Mouse (Mus musculus): Measurements from ENCODE around the gene Tprgl.
A peak's percentile ranks its signal among the peaks of the same experiment; 100 is the strongest.

The Tprgl gene

GRCm38 (mm10) chr4:154160538-154161390, at the start of gene Tprgl:
Gene Tprgl, minus strand, starts transcription at chr4:154160666.
- peak; percentile 94 for ATAC-seq (ENCODE audit: insufficient number of reproducible peaks, low FRiP score, low TSS enrichment)

GRCm38 (mm10) chr4:154209825-154210224, 49.4 kb upstream of the Tprgl start:
- no peak for ATAC-seq (ENCODE audit: insufficient number of reproducible peaks, low FRiP score, low TSS enrichment)

DNA sequence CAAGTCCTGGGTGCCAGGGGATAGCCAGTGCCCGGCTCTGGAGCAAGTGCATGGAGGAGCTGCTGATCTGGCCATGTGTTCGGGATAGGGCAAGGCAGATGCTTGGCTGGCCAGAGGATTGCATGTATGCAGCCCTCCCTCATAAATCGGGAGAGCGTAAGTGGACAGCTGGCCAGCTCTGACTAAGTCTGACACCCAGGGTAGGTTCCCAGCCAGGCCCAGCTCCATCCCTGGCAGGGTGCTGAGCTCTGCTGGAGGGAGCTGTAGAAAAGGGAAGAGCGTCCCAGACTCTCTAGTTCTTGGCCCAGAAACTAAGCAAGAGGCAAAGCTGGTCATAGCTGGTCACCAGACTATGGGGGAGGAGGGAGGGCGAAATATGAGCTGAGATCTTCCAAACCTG, 48.6 kb upstream of the Tprgl start:
- ATAC-seq (ENCODE audit: insufficient number of reproducible peaks, low FRiP score, low TSS enrichment) = no peak

- ATAC-seq (ENCODE audit: insufficient number of reproducible peaks, low FRiP score, low TSS enrichment) = no peak
These were observed 46.8 kb upstream of the Tprgl start for GRCm38 (mm10) chr4:154207261-154207660.

GRCm38 (mm10) chr4:154205392-154205791, 44.9 kb upstream of the Tprgl start:
- no peak for ATAC-seq (ENCODE audit: insufficient number of reproducible peaks, low FRiP score, low TSS enrichment)

DNA sequence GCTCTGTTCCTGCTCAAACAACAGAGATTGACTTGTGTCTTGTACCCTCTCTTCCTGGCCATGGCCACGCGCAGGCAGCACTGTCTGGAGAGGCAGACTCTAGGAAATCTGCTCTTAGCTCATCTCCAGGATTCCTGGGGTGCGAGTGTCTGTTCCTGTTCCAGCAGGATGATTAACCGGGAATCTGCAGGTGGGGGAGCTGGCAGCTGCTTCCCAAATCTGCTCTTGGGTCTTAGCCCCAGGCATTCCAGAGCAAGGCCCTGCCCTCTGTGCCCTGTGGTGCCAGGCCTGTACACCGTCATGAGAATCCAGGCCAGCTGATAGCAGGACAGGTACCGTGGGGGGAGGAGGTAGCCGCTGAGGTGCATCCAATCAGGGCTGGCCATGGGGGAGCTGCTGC, 44.1 kb upstream of the Tprgl start:
- peak; percentile 68 for ATAC-seq (ENCODE audit: insufficient number of reproducible peaks, low FRiP score, low TSS enrichment)

- ATAC-seq (ENCODE audit: insufficient number of reproducible peaks, low FRiP score, low TSS enrichment) = no peak
These were observed 41.0 kb upstream of the Tprgl start for GRCm38 (mm10) chr4:154201511-154201910.

- ATAC-seq (ENCODE audit: insufficient number of reproducible peaks, low FRiP score, low TSS enrichment) = no peak
These were observed 38.0 kb upstream of the Tprgl start for GRCm38 (mm10) chr4:154198377-154198961.

GRCm38 (mm10) chr4:154197961-154198360, 37.5 kb upstream of the Tprgl start:
- no peak for ATAC-seq (ENCODE audit: insufficient number of reproducible peaks, low FRiP score, low TSS enrichment)

DNA sequence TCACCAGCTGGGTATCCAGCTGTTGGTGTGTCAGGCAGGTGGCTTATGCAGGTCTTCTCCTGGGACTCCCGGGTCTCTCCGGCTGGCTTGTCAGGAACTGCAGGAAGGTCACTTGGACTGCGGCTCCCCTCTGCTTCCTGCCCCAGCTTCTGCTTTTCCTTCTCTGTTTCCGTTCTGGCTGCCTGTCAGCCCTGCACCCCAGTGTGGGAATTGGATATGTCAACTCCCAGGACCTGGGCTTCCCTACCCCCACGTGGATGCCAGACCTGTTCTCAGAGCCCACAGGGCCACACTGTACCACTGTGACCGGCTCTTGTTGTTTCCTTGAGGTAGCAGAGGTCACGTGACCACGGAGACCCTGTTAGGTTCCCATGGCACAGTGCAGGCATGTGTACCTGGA, 28.5 kb upstream of the Tprgl start:
- ATAC-seq (ENCODE audit: insufficient number of reproducible peaks, low FRiP score, low TSS enrichment) = no peak

GRCm38 (mm10) chr4:154186002-154186537, 25.6 kb upstream of the Tprgl start:
- ATAC-seq (ENCODE audit: insufficient number of reproducible peaks, low FRiP score, low TSS enrichment) = no peak

GRCm38 (mm10) chr4:154185001-154185400, 24.5 kb upstream of the Tprgl start:
- ATAC-seq (ENCODE audit: insufficient number of reproducible peaks, low FRiP score, low TSS enrichment) = no peak

GRCm38 (mm10) chr4:154183566-154183965, 23.1 kb upstream of the Tprgl start:
- no peak for ATAC-seq (ENCODE audit: insufficient number of reproducible peaks, low FRiP score, low TSS enrichment)

DNA sequence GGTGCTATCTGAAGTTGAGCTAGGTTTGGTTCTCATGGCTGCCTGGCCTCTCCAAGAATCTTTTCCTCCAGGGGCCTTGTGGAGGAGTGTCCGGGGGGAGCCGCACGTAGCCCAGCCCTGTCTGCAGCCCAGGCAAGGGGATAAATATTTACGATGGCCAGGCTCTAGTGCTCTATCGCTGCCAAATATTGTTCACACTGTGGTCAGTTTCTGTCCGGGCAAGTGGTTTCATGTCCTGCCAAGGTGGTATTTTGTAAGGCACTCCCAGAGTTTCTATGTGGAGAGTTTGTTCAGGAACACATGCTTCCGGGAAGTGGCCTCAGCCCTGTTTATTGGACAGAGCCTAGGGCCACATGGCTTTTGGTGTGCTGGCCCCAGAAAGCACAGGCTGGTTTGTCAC, 20.5 kb upstream of the Tprgl start:
- ATAC-seq (ENCODE audit: insufficient number of reproducible peaks, low FRiP score, low TSS enrichment) = no peak

GRCm38 (mm10) chr4:154177257-154177656, 16.8 kb upstream of the Tprgl start:
- ATAC-seq (ENCODE audit: insufficient number of reproducible peaks, low FRiP score, low TSS enrichment) = no peak

- ATAC-seq (ENCODE audit: insufficient number of reproducible peaks, low FRiP score, low TSS enrichment) = no peak
These were observed 11.6 kb upstream of the Tprgl start for GRCm38 (mm10) chr4:154171931-154172604.

DNA sequence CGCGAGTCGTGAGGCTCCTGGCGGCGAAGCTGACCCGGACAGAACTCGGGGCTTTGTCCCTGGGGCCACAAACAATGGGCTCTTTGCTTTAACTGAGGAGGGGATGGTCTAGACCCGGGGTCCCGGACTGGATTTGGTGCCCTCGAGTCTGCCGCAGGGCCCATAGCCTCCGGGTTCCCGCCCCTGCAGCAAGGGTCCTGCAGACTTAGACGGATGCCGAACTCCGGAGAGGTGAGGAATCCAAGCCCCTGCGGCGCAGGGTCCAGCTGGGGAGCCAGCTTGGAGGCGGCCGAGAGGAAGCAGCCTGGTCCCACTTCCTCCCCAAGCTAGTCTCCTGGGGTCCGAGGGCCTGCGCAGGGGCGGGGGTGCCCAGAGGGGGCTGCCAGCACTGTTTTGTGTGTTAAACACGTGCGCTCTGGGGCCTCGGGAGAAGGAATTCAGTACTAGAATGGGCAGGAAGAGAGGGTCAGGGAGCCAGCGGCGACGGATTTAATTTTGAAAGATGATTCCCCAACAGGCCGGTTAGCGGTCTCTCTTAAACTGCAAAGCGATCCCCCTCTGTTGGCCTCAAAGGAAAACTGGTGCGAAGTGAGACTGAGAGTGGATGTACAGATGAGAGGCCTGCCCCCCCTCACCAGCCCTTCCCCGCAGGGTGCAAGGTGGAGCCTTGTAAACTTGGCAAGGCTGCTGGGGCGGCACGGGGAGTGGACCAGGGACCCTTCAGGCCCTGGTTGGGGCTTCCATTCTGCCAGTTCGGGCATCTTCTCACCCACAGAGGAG, 10.9 kb upstream of the Tprgl start:
- ATAC-seq (ENCODE audit: insufficient number of reproducible peaks, low FRiP score, low TSS enrichment) = no peak

DNA sequence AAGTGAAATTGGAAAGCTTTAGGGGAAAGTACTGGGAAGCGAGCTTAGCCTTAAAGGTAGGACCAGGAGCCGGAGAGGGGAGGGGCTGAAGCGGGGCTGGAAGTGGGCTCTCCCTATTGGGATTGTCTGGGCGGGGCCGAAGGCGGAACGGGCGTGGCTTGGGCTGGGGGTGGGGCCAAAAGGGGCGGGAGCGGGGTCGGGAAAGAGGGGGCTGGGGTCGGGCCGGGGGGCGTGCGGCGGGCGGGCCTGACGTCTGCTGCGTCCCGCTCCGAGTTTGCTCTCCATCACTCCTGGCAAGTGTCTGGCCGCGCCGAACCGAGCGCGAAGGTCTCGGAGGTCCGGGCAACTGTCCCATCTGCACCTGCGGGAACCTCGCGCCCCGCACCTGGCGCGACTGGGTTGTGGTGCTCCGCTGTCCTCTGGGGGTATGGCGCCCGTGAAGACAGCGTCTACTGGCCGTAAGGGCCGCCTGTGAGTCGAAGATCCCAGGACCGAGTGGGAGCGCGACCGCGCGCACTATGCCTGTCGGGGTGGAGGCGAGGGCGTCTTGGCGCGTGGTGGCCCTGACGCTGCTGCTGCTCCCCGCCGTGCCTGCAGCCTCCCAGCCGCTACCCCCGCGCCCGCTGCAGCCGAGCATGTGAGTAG, 10.2 kb upstream of the Tprgl start, which contains the start of gene Megf6:
Gene Megf6, plus strand, starts transcription at position 225 of the 645 bp plus-strand sequence.
- no peak for ATAC-seq (ENCODE audit: insufficient number of reproducible peaks, low FRiP score, low TSS enrichment)

- no peak for ATAC-seq (ENCODE audit: insufficient number of reproducible peaks, low FRiP score, low TSS enrichment)
These were observed 9.6 kb upstream of the Tprgl start for GRCm38 (mm10) chr4:154170021-154170420.

- ATAC-seq (ENCODE audit: insufficient number of reproducible peaks, low FRiP score, low TSS enrichment) = no peak
These were observed 6.6 kb upstream of the Tprgl start for GRCm38 (mm10) chr4:154167053-154167452.
